Mouse (Mus musculus) heart, postnatal 0 days (tissue): ENCODE measurements around the gene Kif13a.

Experiments used
- CTCF ChIP-seq: IDR thresholded peaks from 2 replicates; pipeline ENCODE4 v1.5.1; 2016; ENCODE audit warnings: antibody characterized with exemption, control low read depth, low read depth
- EP300 ChIP-seq: IDR thresholded peaks from 2 replicates; pipeline ENCODE4 v1.6.1; 2016; ENCODE audit warnings: antibody characterized with exemption, low read depth

GRCm38 (mm10) chr13:46898837-46899236, 30.8 kb downstream of the Kif13a start:
- TF ChIP-seq CTCF = no peak
- no peak for TF ChIP-seq EP300
